Mouse (Mus musculus) heart, postnatal 14 days (tissue): Measurements from ENCODE around the gene Ifnlr1. TPM values are rescaled to one million over a fixed set of nuclear protein-coding genes. Genes with fewer than 3 reads are reported as not detected.

ENCODE experiments used
- DNase-seq, 2 experiments: peaks; one replicate each; pipeline ENCODE4 v3.0.0; 2021 to 2022
- intact Hi-C: fragments of 180-260 bp; cut with DNase I; formaldehyde crosslinking; loops from one replicate; pipeline ENCODE4 v1.15.1; 2025
- total RNA-seq, 2 experiments: library from RNA; stranded (reverse); gene quantifications; 2 replicates each; pipeline ENCODE4 v1.2.3; 2021

Ifnlr1 gene
- total RNA-seq, 2 experiments from 2014 or later = 2.5 to 2.9 TPM

GRCm38 (mm10) chr4:135736903-135737302 is 50.8 kb downstream of the Ifnlr1 start:
- DNase-seq = no peak
- intact Hi-C loops = no loop called here

GRCm38 (mm10) chr4:135738237-135738636 is 52.1 kb downstream of the Ifnlr1 start:
- no peak for DNase-seq
- intact Hi-C loops = no loop called here

GRCm38 (mm10) chr4:135739148-135739547 is 53.1 kb downstream of the Ifnlr1 start:
- no peak for DNase-seq
- intact Hi-C loops = no loop called here

DNA sequence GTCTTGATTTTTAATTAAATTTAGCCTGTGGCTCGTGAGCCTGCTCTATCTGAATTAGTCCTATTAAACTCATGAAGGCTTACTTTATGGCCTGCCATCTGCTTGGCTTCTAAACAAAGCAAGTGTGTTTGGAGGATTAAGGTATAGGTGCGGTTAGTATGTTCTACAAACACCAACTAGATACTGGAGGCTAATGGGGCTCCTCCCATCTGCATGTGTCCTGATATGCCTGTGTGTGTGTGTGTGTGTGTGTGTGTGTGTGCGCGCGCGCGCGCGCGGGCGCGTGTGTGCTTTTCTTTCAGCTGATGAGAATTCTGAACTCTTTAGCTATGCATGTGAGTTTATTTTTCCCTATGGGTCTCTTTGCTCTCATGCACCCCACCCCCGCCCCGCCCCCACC is 53.6 kb downstream of the Ifnlr1 start:
- intact Hi-C loops = no loop called here
- no peak for DNase-seq

- no peak for DNase-seq
- intact Hi-C loops = no loop called here
Measured at GRCm38 (mm10) chr4:135743520-135743919, 57.4 kb downstream of the Ifnlr1 start.

DNA sequence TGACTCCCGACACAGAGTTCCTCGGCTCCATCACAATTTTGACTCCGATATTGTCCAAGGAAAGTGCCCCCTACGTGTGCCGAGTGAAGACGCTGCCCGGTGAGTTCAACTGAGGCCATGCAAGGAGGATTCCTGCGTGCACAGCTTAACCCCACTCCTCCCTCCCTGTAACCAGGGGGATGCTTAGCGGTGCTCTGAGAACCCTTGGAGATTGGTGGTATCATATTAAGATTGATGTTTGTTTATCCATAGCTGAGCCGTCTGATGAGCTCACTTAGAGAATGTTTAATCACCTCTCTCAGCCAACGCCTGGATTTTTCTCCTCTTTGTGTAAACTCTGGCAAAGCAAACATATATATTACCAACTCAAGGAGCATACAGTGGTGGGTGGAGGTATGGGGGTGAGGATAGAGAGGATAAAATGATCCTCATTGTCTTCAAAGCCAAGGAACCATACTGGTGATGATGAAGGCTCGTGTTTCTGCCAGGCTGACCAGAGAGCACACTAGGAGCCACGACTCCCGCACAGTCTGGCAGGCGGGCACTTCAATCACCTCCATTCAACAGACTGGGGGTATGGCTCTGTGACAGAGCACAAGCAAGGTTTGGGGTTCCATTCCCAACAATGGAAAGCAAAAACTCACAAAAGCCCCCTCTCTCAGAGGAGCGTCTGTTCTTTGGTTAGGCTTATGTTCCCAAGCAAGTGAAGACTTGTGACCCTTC is 58.8 kb downstream of the Ifnlr1 start:
- DNase-seq = no peak
- intact Hi-C loops = no loop called here

DNA sequence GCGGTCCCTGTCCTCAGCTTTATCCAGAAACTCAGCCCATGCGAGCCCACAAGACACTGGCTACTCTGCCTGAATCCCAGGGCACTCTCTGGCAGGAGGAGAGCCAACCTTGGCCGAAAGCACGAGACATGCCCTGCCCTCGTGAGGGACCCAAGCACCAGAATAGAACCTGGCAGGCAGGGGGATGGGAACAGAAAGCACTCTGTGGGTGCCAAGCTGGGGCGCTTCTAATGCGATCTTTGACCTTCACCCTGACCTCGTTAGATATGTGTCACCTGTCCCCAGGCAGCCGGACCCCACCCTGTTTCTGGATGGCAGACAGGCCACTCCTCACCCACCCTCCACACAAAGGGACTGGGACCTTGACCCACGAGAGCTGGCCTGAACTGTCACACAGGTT is 59.5 kb downstream of the Ifnlr1 start:
- DNase-seq = peak; percentile 47 to 67
- intact Hi-C loops = no loop called here

- intact Hi-C loops = no loop called here
Measured at GRCm38 (mm10) chr4:135750896-135751295, 64.8 kb downstream of the Ifnlr1 start.

DNA sequence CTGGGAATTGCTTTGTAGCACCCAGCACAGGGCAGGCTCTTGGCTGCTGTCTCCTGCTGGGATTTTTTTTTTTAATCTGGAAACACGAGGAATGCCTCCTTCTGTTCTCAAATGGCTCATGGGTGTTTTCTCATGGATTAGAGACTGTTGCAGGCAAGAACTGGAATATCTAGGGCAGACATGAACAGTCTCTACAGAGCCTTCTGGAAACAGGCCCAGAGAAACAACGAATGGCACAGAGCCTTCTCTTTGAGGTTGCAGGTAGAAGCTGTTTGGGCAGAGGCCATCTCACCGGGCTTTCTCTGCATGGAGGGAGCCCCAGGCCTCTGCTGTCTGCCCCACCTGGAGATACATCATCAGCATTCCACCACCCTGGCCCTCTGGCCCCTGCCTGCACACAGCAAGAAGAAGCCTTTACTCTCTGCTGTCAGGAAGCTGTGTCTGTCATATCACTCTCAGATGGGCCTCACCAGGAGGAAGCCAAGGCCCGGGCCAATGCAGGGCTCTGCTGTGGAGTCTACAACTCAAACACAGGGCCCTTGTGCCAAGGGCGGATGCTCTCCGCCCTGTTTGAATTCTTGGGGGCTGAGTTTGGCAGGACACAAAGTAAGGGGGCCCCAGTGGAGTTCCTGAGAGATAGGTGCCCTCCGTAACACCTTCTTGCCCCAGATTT is 66.2 kb downstream of the Ifnlr1 start:
- intact Hi-C loops = no loop called here

More at GRCm38 (mm10) chr4:135750896-135751295, 64.8 kb downstream of the Ifnlr1 start:
- no peak for DNase-seq

GRCm38 (mm10) chr4:135752779-135753164 is 66.7 kb downstream of the Ifnlr1 start:
- no peak for DNase-seq
- intact Hi-C loops = no loop called here

More for the DNA sequence above, 66.2 kb downstream of the Ifnlr1 start:
- no peak for DNase-seq

Other genes starting within 250 kb of the Ifnlr1 start
- under 1 TPM in 1 of 2 experiments, not detected in 1; 0.39 TPM for gene Stpg1, start 191.5 kb upstream of the Ifnlr1 start, total RNA-seq
- 10 to 100 TPM; 29.3 to 34.0 TPM for gene Nipal3, start 191.2 kb upstream of the Ifnlr1 start, total RNA-seq
- gene Grhl3, start 112.7 kb upstream of the Ifnlr1 start, total RNA-seq = not detected
- under 1 TPM; 0.44 to 0.53 TPM for gene Il22ra1, start 41.9 kb downstream of the Ifnlr1 start, total RNA-seq
- 1 to 10 TPM in 1 of 2 experiments, under 1 TPM in 1; 0.61 to 1.1 TPM for gene Myom3, start 73.4 kb downstream of the Ifnlr1 start, total RNA-seq
- gene Srsf10, start 169.5 kb downstream of the Ifnlr1 start, total RNA-seq = 10 to 100 TPM; 48.1 to 59.7 TPM
- gene Pnrc2, start 187.6 kb downstream of the Ifnlr1 start, total RNA-seq = 10 to 100 TPM; 79.0 to 84.8 TPM
- under 1 TPM; 0.76 to 0.93 TPM for gene Cnr2, start 209.1 kb downstream of the Ifnlr1 start, total RNA-seq
- gene Fuca1, start 234.4 kb downstream of the Ifnlr1 start, total RNA-seq = 10 to 100 TPM; 33.5 to 40.7 TPM